Mouse (Mus musculus) midbrain, embryonic 15.5 days (tissue): Measurements from ENCODE around the gene Lpin2. TPM values are rescaled to one million over a fixed set of nuclear protein-coding genes. Genes with fewer than 3 reads are reported as not detected.

ENCODE experiments used
- ATAC-seq: fragments of 200-750 bp; cut with Nextera tagmentation; replicated peaks from 2 replicates; pipeline ENCODE4 v1.8.0; 2017; ENCODE audit warnings: moderate TSS enrichment
- H3K27ac ChIP-seq: fragments of 300-500 bp; sonication (generic); 2 replicates; pipeline ENCODE4 v1.5.1; 2015; ENCODE audit warnings: mild to moderate bottlenecking, inconsistent platforms
- H3K27me3 ChIP-seq: fragments of 300-500 bp; sonication (generic); replicated peaks from 2 replicates; pipeline ENCODE4 v1.6.1; 2015; ENCODE audit warnings: inconsistent platforms
- H3K36me3 ChIP-seq: fragments of 300-500 bp; sonication (generic); replicated peaks from 2 replicates; pipeline ENCODE4 v1.6.1; 2015; ENCODE audit warnings: inconsistent platforms
- H3K4me1 ChIP-seq: fragments of 300-500 bp; sonication (generic); 2 replicates; pipeline ENCODE4 v1.6.1; 2015; ENCODE audit warnings: inconsistent platforms
- H3K4me2 ChIP-seq: fragments of 300-500 bp; sonication (generic); 2 replicates; pipeline ENCODE4 v1.6.1; 2015; ENCODE audit warnings: inconsistent platforms, mild to moderate bottlenecking, moderate library complexity
- H3K4me3 ChIP-seq: fragments of 300-500 bp; sonication (generic); 2 replicates; pipeline ENCODE4 v1.5.1; 2015; ENCODE audit warnings: mild to moderate bottlenecking, inconsistent platforms
- H3K9ac ChIP-seq: fragments of 300-500 bp; sonication (generic); 2 replicates; pipeline ENCODE4 v1.6.1; 2015; ENCODE audit warnings: mild to moderate bottlenecking, inconsistent platforms
- H3K9me3 ChIP-seq: fragments of 300-500 bp; sonication (generic); 2 replicates; pipeline ENCODE4 v1.6.1; 2016; ENCODE audit warnings: inconsistent platforms
- WGBS: fragments of 180-500 bp; shearing (Covaris S2); methylation state at CpG from one replicate; pipeline ENCODE4 v1.1.7; 2015; ENCODE audit warnings: mixed read lengths; 5-methylcytosine and 5-hydroxymethylcytosine counted together
- polyA plus RNA-seq: library from polyadenylated mRNA; unstranded; fragments of >200 nt; fragmentation: Nextera tagmentation; extraction: Ambion mirVana; gene quantifications from 2 replicates; pipeline ENCODE4 v1.2.1, GENCODE M21; 2015

Lpin2 gene
- polyA plus RNA-seq, 1 experiment from 2014 or later: 47.6 TPM

GRCm38 (mm10) chr17:71209936-71210335 lies 27.6 kb downstream of the Lpin2 start:
- H3K4me1 ChIP-seq: no peaks in the 10 kb centered on the region
- no peak for ATAC-seq
- 93% methylated on average over 3 of the region's 3 CpGs for WGBS
- H3K4me2 ChIP-seq: no peak overlapping the region
- H3K27ac ChIP-seq: no peak overlapping the region
- H3K36me3 ChIP-seq: no peaks in the 10 kb centered on the region
- no peaks in the 10 kb centered on the region for H3K9me3 ChIP-seq
- H3K4me3 ChIP-seq: no peak overlapping the region
- no peaks in the 10 kb centered on the region for H3K27me3 ChIP-seq
- H3K9ac ChIP-seq: no peak overlapping the region

- Histone ChIP-seq H3K27ac (no peak overlapping the region), H3K4me1 (no peaks in the 10 kb centered on the region), H3K36me3 (no peaks in the 10 kb centered on the region), H3K9ac (no peak overlapping the region), H3K4me3 (no peak overlapping the region), H3K27me3 (no peaks in the 10 kb centered on the region), H3K9me3 (no peaks in the 10 kb centered on the region), H3K4me2 (no peak overlapping the region)
- ATAC-seq: no peak
- WGBS: 64% methylated on average over 6 of the region's 6 CpGs
These were observed 29.7 kb downstream of the Lpin2 start for GRCm38 (mm10) chr17:71211962-71212646.

GRCm38 (mm10) chr17:71213666-71214065 lies 31.3 kb downstream of the Lpin2 start:
- Histone ChIP-seq H3K36me3 (0 out of 2 replicates have a peak, but pooled peaks cover 4% of the 10 kb centered on the region), H3K4me1 (no peaks in the 10 kb centered on the region), H3K4me2 (no peak overlapping the region), H3K9me3 (no peaks in the 10 kb centered on the region), H3K27ac (no peak overlapping the region), H3K9ac (no peak overlapping the region), H3K4me3 (no peak overlapping the region), H3K27me3 (no peaks in the 10 kb centered on the region)
- no peak for ATAC-seq
- 93% methylated on average over 1 of the region's 1 CpGs for WGBS

GRCm38 (mm10) chr17:71214514-71215240 lies 32.3 kb downstream of the Lpin2 start:
- Histone ChIP-seq H3K9ac (no peak overlapping the region), H3K4me1 (no peaks in the 10 kb centered on the region), H3K4me2 (no peak overlapping the region), H3K27me3 (no peaks in the 10 kb centered on the region), H3K4me3 (no peak overlapping the region), H3K27ac (no peak overlapping the region), H3K36me3 (0 out of 2 replicates have a peak, but pooled peaks cover 4% of the 10 kb centered on the region), H3K9me3 (no peaks in the 10 kb centered on the region)
- ATAC-seq: no peak
- 89% methylated on average over 17 of the region's 17 CpGs for WGBS

GRCm38 (mm10) chr17:71215241-71215839 lies 33.0 kb downstream of the Lpin2 start:
- no peak for ATAC-seq
- Histone ChIP-seq H3K36me3 (0 out of 2 replicates have a peak, but pooled peaks cover 4% of the 10 kb centered on the region), H3K9ac (no peak overlapping the region), H3K9me3 (no peaks in the 10 kb centered on the region), H3K27ac (no peak overlapping the region), H3K27me3 (no peaks in the 10 kb centered on the region), H3K4me2 (no peak overlapping the region), H3K4me1 (no peaks in the 10 kb centered on the region), H3K4me3 (no peak overlapping the region)
- WGBS: 75% methylated on average over 2 of the region's 2 CpGs

GRCm38 (mm10) chr17:71216263-71216662 lies 33.9 kb downstream of the Lpin2 start:
- no peak overlapping the region for H3K27ac ChIP-seq
- no peak overlapping the region for H3K4me2 ChIP-seq
- no peaks in the 10 kb centered on the region for H3K9me3 ChIP-seq
- 0 out of 2 replicates have a peak, but pooled peaks cover 4% of the 10 kb centered on the region for H3K36me3 ChIP-seq
- ATAC-seq: no peak
- H3K27me3 ChIP-seq: no peaks in the 10 kb centered on the region
- WGBS: 98% methylated on average over 2 of the region's 2 CpGs
- H3K4me3 ChIP-seq: no peak overlapping the region
- H3K9ac ChIP-seq: no peak overlapping the region
- H3K4me1 ChIP-seq: no peaks in the 10 kb centered on the region

GRCm38 (mm10) chr17:71217111-71217685 lies 34.8 kb downstream of the Lpin2 start:
- no peak for ATAC-seq
- Histone ChIP-seq H3K9ac (no peak overlapping the region), H3K27me3 (no peaks in the 10 kb centered on the region), H3K27ac (no peak overlapping the region), H3K4me1 (no peaks in the 10 kb centered on the region), H3K36me3 (0 out of 2 replicates have a peak, but pooled peaks cover 4% of the 10 kb centered on the region), H3K9me3 (no peaks in the 10 kb centered on the region), H3K4me3 (no peak overlapping the region), H3K4me2 (no peak overlapping the region)
- 93% methylated on average over 5 of the region's 5 CpGs for WGBS

GRCm38 (mm10) chr17:71221383-71221782 lies 39.0 kb downstream of the Lpin2 start:
- H3K9me3 ChIP-seq: no peaks in the 10 kb centered on the region
- no peak for ATAC-seq
- 91% methylated on average over 3 of the region's 3 CpGs for WGBS
- no peak overlapping the region for H3K9ac ChIP-seq
- no peaks in the 10 kb centered on the region for H3K27me3 ChIP-seq
- H3K4me1 ChIP-seq: no peaks in the 10 kb centered on the region
- no peak overlapping the region for H3K4me3 ChIP-seq
- no peak overlapping the region for H3K27ac ChIP-seq
- H3K4me2 ChIP-seq: no peak overlapping the region
- H3K36me3 ChIP-seq: 0 out of 2 replicates have a peak, but pooled peaks cover 4% of the 10 kb centered on the region

GRCm38 (mm10) chr17:71223676-71224075 lies 41.3 kb downstream of the Lpin2 start:
- no peaks in the 10 kb centered on the region for H3K27me3 ChIP-seq
- no peak overlapping the region for H3K4me3 ChIP-seq
- no peak overlapping the region for H3K9ac ChIP-seq
- no peak overlapping the region for H3K4me2 ChIP-seq
- no peaks in the 10 kb centered on the region for H3K36me3 ChIP-seq
- no peaks in the 10 kb centered on the region for H3K9me3 ChIP-seq
- WGBS: 81% methylated on average over 5 of the region's 5 CpGs
- no peak for ATAC-seq
- H3K27ac ChIP-seq: no peak overlapping the region
- no peaks in the 10 kb centered on the region for H3K4me1 ChIP-seq

- Histone ChIP-seq H3K27ac (no peak overlapping the region), H3K9ac (no peak overlapping the region), H3K4me1 (no peaks in the 10 kb centered on the region), H3K4me2 (no peak overlapping the region), H3K9me3 (no peaks in the 10 kb centered on the region), H3K4me3 (no peak overlapping the region), H3K36me3 (no peaks in the 10 kb centered on the region), H3K27me3 (no peaks in the 10 kb centered on the region)
- ATAC-seq: no peak
- WGBS: 85% methylated on average over 2 of the region's 2 CpGs
These were observed 42.2 kb downstream of the Lpin2 start for GRCm38 (mm10) chr17:71224521-71224920.

GRCm38 (mm10) chr17:71225091-71225490 lies 42.7 kb downstream of the Lpin2 start:
- ATAC-seq: no peak

More at GRCm38 (mm10) chr17:71225091-71225490, 42.7 kb downstream of the Lpin2 start:
- H3K4me2 ChIP-seq: no peak overlapping the region
- H3K4me3 ChIP-seq: no peak overlapping the region
- no peaks in the 10 kb centered on the region for H3K9me3 ChIP-seq
- no peaks in the 10 kb centered on the region for H3K36me3 ChIP-seq
- H3K9ac ChIP-seq: no peak overlapping the region
- H3K27ac ChIP-seq: no peak overlapping the region
- 28% methylated on average over 5 of the region's 5 CpGs for WGBS
- H3K27me3 ChIP-seq: no peaks in the 10 kb centered on the region
- no peaks in the 10 kb centered on the region for H3K4me1 ChIP-seq
